Comparison of ENCODE assay signal across 8 mouse cellular contexts in the genomic region with DNA sequence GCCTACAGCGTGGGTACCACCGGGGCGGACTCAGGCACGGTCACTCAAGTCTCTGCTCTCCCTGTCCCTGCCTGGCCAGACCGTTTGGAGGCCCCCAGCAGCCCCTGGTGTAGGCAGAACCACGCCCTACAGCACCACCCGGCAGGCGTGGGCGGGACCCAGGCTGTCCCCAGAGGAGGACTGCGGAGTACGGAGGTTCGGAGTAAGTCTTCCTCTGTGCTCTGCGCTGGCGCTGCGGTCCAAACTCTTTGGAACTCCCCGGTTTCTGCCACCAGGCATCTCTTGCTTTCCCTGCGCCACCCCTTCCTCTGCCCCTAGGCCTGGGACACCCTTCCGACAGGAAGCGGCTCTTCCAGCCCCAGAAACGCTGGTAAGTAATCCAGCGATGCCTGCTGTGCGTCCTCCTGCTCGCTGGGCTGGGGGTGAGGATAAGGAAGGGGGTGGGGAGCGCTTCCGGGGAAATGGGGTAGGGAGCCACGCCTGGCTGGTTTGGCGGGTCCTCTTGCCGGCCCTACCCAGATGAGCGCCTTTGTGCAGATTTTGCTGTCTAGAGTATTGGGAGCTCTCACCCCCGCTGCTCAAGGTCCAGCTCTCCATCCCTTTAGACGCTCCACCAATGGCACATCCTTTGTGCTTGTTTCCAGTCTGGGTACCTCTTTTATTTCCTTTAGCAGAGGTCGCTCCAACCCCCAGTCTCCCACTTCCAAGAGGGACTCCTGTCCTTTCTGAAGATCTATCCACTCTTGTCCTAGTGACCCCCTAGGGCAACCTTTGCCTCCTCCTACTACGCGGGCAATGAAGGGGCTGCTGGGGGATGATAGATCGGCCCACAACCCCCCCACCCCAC. TPM values are rescaled to one million over a fixed set of nuclear protein-coding genes. Genes with fewer than 3 reads are reported as not detected.
DNase-seq lines count a peak whose midpoint lies in the region; ATAC-seq and TF ChIP-seq lines count a peak whose summit lies in the region.

TSS of gene Mical1 (plus strand) at position 144 of the 847 bp plus-strand sequence.

- peaks cover 16% of the 10 kb centered on the region; the same call in 1 of the 2 replicates for H3K4me1 ChIP-seq in lung, postnatal 0 days (ENCODE audit: insufficient read depth, low read depth, low read length)

- H3K9me3 ChIP-seq in lung, postnatal 0 days (ENCODE audit: low read length) = no peaks in the 10 kb centered on the region

- peak within 1 kb of the TSS; percentile 79 for H3K27ac ChIP-seq in lung, postnatal 0 days (ENCODE audit: low read length)

- peak; percentile 82 for DNase-seq in CD4-positive, CD25-positive, alpha-beta regulatory T cell, adult 2 months (ENCODE audit: low read depth, low spot score)
- DNase-seq in adrenal gland, postnatal 14 days = peak; percentile 72
- peak; percentile 55 for DNase-seq in forelimb bud, embryonic 11.5 days (ENCODE audit: low read depth, low spot score)
- DNase-seq in heart, postnatal 4 days = peak; percentile 79
- DNase-seq in layer of hippocampus, postnatal 10 days (ENCODE audit: low spot score in 2 of 2) = peak; percentile 63 to 72
- DNase-seq in lung, postnatal 0 days (ENCODE audit: low spot score) = peak; percentile 69
- peak; percentile 40 for DNase-seq in ovary, postnatal 10 days (ENCODE audit: low spot score)
- peak; percentile 74 to 81 for DNase-seq in thymus, postnatal 36 days

- H3K4me2 ChIP-seq in lung, postnatal 0 days (replicated peaks; ENCODE audit: low read depth, low read length) = peak within 1 kb of the TSS; percentile 88

- no peak; the same call in 1 of the 2 replicates for TF ChIP-seq EP300 in lung, postnatal 0 days (IDR thresholded peaks at IDR 0.05)

- WGBS in lung, postnatal 0 days = 0% methylated on average over 34 of the region's 35 CpGs

- ATAC-seq in lung, postnatal 0 days = peak; percentile 51

- peak within 1 kb of the TSS; percentile 52 for H3K9ac ChIP-seq in lung, postnatal 0 days (replicated peaks; ENCODE audit: low read depth)

- H3K27me3 ChIP-seq in lung, postnatal 0 days (replicated peaks; ENCODE audit: insufficient read depth, low read length) = no peaks in the 10 kb centered on the region

- H3K4me3 ChIP-seq in lung, postnatal 0 days (ENCODE audit: low read depth, low read length) = peak within 1 kb of the TSS; percentile 52

- TF ChIP-seq CTCF in lung, postnatal 0 days (IDR thresholded peaks at IDR 0.05) = no peak

- H3K36me3 ChIP-seq in lung, postnatal 0 days (ENCODE audit: insufficient read depth, low read length) = no peaks in the 10 kb centered on the region

RNA-seq across cellular contexts. Expression of gene Mical1, which starts in this region (rescaled TPM):
- total RNA-seq in adrenal gland, postnatal 14 days (2021) = 8.6 and 20.7 TPM in 2 replicates
- total RNA-seq in heart, postnatal 4 days (2021) = 10 to 100 TPM; 52.4 to 59.4 TPM
- total RNA-seq in layer of hippocampus, postnatal 10 days (2021) = 10 to 100 TPM; 41.9 to 42.5 TPM
- 22.8 and 27.9 TPM in 2 replicates for polyA plus RNA-seq in lung, postnatal 0 days (2015; fragmentation: Nextera tagmentation; extraction: Ambion mirVana)

Comparison
In these comparisons a context has a peak if more than half of its experiments do, and no peak if none do; other contexts are left out.
1. Peak in every context shown above with its lines: DNase-seq, ATAC-seq, H3K4me3 ChIP-seq and H3K27ac ChIP-seq.